Mouse (Mus musculus) lung, postnatal 10 days (tissue): Measurements from ENCODE around the gene Pcyt1b.

Source experiments
- DNase-seq: peaks from one replicate; pipeline ENCODE4 v3.0.0; 2021

The Pcyt1b gene

DNA sequence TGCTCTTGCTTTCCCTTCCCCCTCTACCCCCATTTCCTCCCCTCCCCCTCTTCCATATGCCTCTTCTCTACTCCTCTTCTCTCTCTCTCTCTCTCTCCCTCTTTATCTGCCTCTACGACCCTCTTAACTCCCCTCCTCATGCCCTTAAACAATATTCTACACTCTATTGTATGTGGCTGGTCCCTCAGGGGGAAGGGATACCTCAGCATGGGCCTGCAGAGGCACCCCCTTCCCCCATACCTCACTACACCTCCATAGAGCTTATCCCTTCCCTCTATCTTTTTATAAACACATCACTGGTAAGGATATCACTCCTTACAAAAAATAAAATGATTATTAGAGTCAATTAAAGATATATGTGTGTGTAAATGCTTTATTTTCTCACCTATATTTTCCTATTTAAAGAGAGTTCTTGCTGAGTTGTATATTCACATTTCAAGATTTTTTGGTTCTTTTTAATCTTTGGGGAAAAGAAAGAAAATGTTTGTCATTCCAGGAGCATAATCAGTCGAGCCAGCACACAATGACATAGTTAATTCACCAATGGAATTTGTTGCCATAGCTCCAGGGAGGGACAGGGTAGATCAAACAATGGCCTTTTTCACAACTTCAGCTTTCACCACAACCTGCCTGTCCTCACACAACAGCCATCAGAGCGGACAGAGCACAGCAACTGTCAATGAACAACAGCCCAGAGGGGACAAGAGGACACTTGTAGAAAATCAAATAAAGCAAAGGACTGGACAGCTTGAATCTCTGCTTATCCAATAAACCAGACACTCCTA is at the start of gene Pcyt1b:
Pcyt1b (plus strand) TSS at position 646 of the 785 bp plus-strand sequence.
- no peak for DNase-seq

DNA sequence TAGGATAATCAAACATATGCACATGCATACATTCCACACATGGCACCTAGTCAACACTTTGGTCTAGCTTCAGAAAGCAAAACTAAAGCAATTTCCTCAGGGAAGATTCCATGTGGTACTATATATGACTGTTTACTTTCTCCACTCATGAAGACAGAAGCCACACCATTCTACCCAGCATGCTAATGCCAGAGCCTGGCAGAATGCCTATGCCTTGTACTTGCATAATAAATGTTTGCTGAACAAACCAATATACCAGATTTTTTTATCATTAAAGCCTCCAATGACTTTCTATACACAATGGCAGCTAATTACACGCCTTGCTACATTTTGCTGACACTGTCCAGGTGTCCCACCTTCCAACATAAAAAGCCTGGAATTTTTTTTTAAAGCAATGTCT is 24.4 kb upstream of the Pcyt1b start:
- DNase-seq = no peak

DNA sequence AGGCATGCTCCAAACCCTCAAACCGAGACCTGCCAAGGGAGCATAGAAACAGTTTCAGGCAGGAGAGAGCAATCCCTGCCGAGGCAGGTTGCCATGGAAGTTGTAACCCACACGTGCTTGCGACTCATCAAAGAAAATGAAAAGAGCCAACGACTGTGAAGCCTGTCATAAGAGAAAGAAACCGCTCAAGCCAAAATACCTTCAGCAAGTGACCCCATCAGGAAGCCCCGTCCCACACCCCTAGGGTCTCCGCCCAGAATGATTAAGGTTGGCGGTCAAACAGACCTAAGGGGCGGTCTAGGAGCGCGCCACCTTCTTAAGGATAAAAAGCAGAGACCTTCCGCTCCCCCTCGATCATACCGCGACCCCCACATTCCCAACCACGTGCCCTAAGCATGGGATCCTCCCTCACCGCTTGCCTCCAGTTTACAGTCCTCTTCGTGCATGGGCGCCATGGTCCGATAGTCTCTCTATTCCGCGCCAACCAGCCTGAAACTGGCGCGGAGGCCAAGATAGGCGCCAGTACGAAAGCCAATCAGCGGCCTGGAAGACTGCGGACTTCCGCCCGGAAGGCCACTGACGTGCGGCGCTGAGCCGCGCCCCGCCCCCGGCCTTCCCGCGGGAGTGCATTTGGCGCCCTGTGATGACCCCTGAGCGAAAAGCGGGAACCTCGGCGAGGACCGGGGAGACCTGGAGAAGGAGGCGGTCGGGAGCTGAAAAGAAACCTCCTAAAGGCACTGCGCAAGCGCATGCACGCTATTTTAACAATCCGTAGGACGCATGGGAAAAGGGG is 22.8 kb upstream of the Pcyt1b start, which contains the start of gene Pola1:
Pola1 (minus strand) TSS at position 499 of the 793 bp plus-strand sequence.
- DNase-seq = peak; percentile 87

DNA sequence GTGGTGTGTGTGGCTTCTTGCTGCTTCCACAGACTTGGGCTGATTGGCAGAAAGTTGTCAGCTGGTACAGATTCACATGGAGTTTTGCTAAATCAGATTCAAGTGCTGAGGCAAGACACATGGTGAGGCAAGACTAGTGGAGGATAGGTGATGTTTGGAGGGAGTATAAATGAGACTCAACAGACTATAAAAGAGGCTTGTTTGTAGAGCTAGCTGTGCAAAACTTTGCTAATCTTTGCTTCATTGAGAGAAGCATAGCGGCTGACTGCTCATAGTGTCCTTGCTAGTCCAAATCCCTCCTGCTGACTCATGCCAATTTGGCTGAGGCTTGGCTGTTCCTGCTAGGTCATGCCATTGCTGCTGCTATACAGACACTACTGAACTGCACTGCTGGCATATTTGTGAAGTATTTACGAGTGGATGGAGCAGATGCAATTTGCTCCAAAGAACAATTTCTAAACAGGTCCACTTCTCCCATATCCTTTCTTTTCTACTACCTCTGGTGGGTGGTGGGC is 19.7 kb upstream of the Pcyt1b start:
- no peak for DNase-seq

DNA sequence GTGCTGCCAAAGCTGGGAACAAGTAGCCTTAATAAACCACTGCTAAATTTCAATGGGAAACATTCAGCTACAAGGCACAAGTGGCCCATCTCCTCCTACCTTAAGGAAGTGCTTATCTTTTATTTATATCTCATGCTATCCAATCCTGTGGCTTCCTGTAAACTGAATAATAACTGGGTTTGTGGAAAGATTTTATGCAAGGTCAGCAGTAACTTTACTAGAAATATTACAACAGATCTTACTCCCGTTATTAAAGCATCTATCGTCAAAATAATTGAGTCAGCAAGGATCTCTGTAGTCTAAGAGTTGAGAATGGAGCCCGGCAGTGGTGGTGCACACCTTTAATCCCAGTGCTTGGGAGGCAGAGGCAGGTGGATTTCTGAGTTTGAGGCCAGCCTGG is 11.1 kb upstream of the Pcyt1b start:
- no peak for DNase-seq

DNA sequence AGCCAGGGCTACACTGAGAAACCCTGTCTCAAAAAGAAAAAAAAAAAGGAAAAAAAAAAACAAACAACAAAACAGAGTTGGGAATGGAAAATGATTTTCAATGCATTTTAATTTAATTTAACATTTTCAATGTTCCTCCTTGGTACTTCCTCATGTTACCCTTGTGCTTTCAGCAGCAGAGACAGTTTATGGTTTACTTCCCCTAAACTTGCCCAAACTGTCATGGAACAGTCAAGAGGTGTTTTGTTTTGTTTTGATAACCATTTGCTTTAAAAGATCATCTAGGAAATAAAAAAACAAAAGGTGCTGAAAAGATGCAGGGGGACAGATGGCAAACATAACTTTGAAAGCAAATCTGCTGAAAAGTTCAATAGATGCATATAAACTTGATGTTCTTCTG is 10.6 kb upstream of the Pcyt1b start:
- no peak for DNase-seq

DNA sequence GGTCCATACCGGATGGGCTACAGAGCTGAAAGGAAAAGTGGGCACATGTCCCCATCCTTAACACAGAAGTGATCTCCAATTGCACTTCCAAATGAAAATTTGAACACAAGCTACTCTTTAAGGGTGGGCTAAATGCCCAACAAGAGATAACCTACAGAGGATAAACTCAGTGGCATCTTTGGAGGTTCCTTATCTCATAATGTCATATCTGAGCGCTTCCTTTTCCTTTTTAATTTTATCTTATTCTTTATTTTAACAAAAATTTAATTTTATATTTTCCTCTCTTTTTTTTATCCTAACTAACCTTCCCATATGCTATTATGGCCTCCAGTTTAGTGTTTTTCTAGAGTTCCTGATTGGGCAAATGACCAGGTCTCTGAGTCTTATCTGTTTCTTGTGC is 3.9 kb upstream of the Pcyt1b start:
- no peak for DNase-seq

DNA sequence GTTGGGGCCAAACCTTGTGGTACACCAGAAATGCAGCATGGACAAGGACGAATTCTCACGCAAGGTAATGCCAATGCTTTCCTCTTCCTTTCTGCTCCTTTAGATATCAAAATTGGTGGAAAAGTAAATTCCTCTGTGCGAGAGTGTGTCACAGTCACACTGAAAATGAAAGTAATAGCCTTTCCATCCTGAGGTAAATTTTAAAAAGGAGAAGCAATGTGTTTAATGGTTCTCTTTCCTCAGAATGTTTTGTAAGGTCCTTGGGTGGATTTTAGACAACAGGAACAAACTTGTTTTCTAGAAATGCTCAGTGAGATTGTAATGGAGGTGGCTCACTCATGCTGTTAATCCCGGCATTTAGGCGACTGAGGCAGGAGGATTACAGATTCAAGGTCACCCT is 490 bp downstream of the Pcyt1b start:
- no peak for DNase-seq

DNA sequence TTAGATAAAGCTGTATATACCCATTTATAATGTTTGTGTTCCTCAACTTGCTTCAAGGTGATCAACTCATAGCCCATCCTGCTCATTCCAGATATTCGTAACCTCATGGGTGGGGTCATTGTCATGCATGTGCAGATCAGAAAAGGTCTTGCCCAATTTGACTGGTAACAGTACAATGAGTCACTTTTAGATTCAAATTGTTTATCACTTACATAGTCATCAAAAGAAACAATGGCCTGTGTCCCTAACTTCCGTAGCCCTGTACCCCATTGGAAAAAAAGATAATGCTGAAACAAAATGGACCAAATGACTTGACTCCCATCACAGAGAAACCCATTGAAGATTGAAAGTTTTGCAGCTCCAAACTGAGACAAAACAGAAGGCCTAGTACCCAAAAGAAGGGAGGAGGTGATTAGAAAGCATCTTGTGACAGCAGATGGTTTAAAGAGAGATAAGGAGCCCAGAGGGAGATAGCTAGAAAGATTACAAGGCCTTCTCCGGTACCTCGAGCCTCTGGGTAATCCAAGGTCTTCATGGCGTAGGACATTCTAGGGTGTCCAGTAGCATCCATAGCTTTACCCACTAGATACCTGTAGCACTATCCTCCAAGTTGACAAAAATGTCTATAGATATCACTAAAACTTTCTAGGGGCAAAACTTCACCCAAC is 9.4 kb downstream of the Pcyt1b start:
- DNase-seq = no peak

DNA sequence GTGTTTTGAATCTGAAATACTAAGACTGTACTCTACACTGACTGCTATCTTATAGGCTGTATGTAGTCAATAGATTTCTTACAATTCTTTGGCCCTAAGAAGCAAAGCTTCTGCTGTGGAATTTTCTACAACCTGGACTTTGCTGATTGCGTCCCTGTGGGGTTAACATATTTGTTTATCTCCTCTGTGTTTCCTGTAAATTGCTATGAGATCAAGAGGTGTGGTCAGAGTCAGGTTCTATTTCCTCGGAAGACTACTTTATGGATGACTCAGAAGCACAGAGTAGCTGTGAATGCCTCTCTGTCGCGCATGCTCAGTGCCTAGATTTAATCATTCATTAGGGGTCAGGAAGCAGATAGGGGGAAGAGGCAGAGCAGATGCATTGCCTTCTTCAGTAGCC is 10.1 kb downstream of the Pcyt1b start:
- no peak for DNase-seq

DNA sequence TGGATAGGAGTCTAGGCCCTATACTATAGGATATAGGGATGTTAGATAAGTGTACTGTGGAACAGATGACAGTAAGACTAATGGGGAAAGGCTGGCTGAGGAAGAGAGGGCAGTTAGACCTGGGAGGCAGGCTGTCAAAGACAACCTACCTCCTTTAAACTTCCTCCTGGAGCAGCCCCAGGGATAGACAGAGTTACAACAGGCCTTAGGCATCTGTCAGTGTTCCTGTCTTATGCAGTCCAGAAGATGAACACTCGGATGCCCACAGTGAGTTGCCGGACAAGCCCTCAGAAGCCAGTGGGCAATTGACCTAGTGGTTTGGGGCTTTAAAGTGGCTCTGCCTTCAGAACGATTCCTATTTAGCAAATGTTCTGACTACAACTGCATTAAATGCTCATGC is 19.8 kb downstream of the Pcyt1b start:
- no peak for DNase-seq

DNA sequence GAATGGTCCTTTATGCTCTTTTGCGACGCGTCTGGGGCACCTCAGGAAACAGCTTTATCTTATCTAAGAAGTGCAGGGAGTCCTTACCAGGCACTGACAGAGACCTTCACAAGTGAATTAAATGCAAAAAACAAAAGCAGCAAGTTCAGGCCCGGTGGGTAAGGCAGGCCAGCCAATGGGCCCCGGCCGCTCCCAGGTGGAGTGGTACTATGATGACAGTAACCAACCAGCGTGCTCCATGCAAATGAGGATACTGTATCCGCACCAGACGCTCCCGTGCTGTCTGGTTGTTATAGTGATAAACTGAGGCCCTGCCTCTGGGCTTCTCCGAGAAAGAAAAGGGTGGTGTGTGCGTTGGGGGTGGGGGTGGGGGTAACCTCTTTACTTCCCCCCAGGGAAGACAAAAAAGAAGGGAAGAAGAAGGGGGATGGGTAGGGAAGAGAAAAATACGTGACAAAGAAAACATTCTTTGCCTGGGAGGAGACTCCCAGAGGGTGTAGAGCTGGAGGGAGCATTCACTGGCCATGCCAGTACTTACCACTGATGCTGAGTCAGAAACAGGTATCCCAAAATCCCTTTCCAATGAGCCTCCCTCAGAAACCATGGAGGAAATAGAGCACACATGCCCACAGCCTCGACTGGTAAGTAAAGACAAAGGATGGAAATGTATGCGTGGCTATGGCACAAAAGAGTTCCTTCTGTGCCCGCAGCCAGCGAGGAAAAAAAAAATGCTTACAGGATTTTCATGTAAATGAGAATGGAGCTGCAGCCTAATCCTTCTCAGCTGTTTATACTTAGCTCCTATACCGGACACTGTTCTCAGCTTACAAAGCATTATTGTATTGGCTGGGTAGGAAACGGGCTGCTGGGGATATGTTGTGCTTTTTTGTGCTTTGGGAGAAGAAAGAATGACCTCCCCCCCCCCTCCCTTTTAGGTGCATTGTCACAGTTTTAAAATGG is 20.5 kb downstream of the Pcyt1b start:
- peak; percentile 23 for DNase-seq

DNA sequence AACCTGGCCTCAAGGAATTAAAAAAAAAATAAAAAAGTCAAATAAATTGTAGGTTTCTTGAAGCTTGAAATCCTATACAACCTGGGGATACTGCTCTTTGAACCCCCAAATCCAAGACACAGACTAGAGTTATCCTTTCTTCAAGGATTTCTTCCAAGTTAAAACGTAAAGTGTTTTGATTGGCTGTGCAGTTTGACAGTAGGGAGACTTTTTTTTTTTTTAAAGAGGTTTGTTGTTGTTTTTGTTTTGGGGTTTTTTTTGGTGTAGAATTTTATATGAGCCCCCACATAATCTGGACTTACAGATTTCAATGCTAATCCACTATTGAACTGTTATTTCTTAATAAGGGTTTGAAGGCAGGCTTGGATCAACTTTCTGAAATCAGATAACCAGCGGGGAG is 21.6 kb downstream of the Pcyt1b start:
- no peak for DNase-seq

DNA sequence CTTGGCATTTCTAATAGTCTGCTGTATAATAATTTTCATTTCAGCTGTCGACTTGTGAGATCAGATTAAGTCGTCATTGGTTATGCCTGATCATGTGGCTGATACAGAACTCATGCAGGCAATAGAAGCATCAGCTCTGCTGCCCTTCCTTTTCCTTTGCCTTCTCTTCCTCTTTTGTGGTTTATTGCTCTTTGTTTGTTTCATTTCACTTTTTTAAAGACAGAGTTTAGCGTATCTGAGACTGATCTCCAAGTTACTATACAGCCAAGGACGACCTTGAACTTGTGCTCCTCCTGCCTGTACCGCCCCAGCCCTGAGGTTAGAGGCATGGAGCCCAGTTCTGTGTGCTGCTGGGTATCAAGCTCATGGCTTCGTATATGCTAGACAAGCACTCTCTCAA is 34.6 kb downstream of the Pcyt1b start:
- no peak for DNase-seq

DNA sequence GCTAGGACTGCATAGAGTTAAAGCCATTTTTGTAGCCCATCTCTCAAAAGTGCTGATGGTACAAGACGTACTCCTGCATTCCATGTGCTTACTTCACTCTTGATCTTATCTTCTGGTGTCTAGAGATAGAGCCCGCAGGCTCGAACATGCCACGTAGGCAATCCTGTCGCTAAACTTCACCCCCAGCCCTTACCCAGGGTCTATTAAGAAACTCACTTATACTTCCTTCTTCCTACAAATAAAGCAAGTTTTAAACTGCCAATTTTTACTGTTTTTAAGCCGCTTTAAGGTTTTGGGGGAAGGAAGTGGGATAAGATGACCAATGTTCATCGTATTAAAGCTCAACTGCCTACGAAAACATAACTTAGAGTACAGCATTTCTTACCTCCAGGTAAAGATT is 36.0 kb downstream of the Pcyt1b start:
- no peak for DNase-seq

DNA sequence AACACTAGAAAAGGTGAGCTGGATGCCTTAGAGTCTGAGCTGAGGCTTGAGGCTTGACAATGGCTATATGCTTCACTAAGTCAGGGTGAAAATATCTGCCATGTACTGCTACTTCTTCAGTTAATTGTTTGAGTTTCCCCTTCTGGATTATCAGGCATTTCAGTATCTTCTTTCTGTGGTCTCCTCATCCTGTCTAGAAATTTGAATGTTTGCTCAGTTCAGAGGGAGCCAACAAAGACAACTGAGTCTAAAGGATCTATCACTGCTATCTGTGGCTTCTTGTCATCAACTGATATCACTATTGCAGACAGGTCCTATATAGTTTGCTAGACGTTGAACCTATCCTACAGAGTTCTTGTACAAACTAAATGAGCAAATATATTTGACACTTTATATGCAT is 42.9 kb downstream of the Pcyt1b start:
- DNase-seq = no peak

DNA sequence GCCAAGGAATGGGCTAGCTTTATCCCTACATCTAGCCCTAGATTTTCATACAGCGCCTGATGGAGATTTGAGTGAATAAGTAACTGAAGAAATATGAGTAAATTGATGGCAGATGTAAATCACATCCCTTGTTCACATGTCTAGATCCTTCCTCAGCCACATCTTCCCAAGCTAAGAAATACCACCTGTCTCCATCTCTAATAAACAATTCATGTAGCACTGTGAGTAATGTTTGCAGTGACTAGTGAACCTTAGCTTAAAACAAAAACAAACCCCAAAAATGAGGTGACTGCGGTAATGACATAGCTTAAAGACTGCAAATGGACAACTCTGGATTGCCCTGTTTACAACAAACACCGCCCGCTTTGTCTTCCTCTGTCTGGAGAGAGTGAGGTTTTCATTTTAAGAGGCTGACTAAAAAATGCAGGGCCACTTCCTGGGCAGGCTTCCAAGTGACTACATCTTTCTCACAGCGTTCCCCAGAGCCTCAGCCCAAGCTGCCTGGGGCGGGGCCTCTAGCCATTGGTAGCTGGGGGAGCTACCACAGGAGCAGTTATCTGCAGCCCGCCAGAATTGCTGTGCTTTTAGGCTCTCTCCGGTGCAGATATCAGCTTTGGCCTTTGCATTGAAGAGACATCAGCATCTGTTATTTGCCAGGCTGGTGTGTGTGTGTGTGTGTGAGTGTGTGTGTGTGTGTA is 46.0 kb downstream of the Pcyt1b start:
- peak; percentile 61 for DNase-seq

DNA sequence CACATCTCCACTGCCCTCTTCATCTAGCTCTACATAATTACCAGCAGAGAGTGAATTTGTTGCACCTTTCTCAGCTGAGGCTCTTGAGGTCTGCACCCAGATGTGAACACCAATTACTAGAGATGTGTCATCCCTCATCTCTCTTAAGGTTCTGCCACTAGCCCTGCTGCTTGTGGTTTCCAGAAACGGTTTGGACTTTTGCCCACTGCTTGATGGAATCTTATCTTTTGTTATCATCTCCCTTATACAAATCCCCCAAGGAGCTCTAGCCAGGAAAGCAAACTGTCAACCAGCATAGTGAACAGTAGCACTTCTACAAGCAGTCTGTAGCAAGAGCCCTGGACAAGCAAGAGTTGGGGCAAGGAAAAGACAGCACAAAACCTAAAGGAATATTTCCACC is 57.9 kb downstream of the Pcyt1b start:
- no peak for DNase-seq

DNA sequence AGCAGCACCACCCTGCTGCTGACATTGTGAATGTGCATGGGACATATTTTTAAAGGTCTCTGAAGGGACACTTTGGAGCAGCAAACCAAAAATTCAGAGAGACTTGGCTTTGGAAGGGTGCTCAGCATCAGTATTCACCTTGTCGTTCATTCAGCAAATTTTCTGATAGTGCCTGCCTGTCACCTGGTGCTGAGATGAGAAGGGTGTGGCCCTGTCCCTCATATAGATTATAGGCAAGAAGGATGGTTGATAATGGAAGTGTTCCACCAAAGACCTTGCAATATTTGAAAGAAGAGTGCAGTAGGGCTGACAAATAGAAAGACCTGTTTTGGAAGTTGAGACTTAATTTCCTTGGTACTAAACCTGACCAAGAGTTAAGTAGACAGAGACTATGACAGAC is 74.9 kb downstream of the Pcyt1b start:
- DNase-seq = no peak

DNA sequence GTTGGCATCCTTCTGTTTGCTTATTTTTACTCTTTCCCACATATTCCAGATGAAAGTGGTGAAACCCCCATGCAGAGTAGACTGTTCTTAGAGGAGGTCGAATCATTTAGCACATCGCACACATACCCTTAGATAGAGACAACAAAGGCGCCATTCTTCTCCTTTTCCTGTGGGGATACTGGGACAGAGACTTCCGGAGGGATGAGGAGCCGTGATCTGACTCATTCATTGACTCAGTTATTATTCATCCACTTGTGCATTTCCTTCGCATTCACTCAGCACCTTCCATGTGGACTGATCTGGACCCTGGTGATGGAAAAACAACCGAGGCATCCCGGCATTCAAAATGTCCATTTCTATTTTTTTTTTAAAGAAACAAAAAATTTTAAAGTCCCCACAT is 76.2 kb downstream of the Pcyt1b start:
- DNase-seq = no peak

DNA sequence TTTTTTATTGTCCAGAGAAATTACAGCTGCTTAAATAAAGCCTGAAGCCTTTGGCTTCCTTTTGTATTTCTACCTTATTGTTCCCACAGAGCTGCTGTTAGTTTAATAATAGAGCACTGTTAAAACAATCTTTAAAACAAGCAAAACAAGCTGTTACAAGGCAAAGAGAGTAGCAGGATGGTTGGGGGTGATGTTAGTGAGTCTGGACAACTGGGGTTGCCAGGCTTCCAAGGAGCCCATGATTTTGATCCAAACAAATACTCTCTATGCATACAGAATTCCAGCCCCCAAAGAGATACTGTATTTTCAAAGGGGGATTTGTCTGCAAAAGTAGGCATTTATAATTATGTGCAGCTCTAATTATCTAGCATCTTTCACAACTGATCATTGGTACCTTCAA is 77.7 kb downstream of the Pcyt1b start:
- no peak for DNase-seq
